Mouse (Mus musculus) ES-E14 (cell line): ENCODE results near the gene 2310039H08Rik. TPM values are rescaled to one million over a fixed set of nuclear protein-coding genes. Genes with fewer than 3 reads are reported as not detected.

ENCODE experiments used
- DNase-seq: peaks from one replicate; pipeline ENCODE4 v3.0.0-alpha.2; 2013; ENCODE audit warnings: low read depth, low spot score
- H3K27ac ChIP-seq: 2 replicates; pipeline ENCODE4 v1.5.1; 2012; ENCODE audit warnings: low read depth, mild to moderate bottlenecking, low read length, moderate library complexity, mixed read lengths; ENCODE audit not compliant: poor library complexity, insufficient read depth, severe bottlenecking
- H3K36me3 ChIP-seq: 2 replicates; pipeline ENCODE4 v1.6.1; 2012; ENCODE audit warnings: mild to moderate bottlenecking, low read length, moderate library complexity, mixed read lengths; ENCODE audit not compliant: control insufficient read depth, poor library complexity, insufficient read depth, severe bottlenecking
- H3K4me1 ChIP-seq, 2 experiments: fragments of 150-350 bp in 1 of 2; sonication (generic) in 1 of 2; 2 replicates each; pipeline ENCODE4 v1.6.1; 2012; ENCODE audit warnings: low read length in 2 of 2, mild to moderate bottlenecking in 1 of 2, mixed read lengths in 1 of 2; ENCODE audit not compliant: control insufficient read depth in 2 of 2, insufficient read depth in 2 of 2, poor library complexity in 1 of 2
- H3K4me3 ChIP-seq, 2 experiments: fragments of 150-350 bp in 1 of 2; sonication (generic) in 1 of 2; 2 replicates each; pipeline ENCODE4 v1.5.1; 2012; ENCODE audit warnings: low read length in 2 of 2, low read depth in 1 of 2, mild to moderate bottlenecking in 1 of 2, mixed read lengths in 1 of 2; ENCODE audit not compliant: insufficient read depth in 1 of 2, poor library complexity in 1 of 2, severe bottlenecking in 1 of 2
- H3K9ac ChIP-seq: 2 replicates; pipeline ENCODE4 v1.6.1; 2012; ENCODE audit warnings: low read depth, mild to moderate bottlenecking, low read length, mixed read lengths; ENCODE audit not compliant: poor library complexity, insufficient read depth, severe bottlenecking
- H3K9me3 ChIP-seq: fragments of 150-350 bp; sonication (generic); 2 replicates; pipeline ENCODE4 v1.6.1; 2012; ENCODE audit warnings: low read depth, mild to moderate bottlenecking, low read length; ENCODE audit not compliant: control insufficient read depth, insufficient read depth
- CHD2 ChIP-seq: IDR thresholded peaks from 2 replicates; pipeline ENCODE4 v1.6.1; 2014; ENCODE audit warnings: mild to moderate bottlenecking, low read depth, low read length, inconsistent platforms
- HCFC1 ChIP-seq: IDR thresholded peaks from 2 replicates; pipeline ENCODE4 v1.6.1; 2012; ENCODE audit warnings: low read length, inconsistent platforms, borderline replicate concordance; ENCODE audit not compliant: insufficient read depth
- MAFK ChIP-seq: IDR thresholded peaks from 2 replicates; pipeline ENCODE4 v1.6.1; 2014; ENCODE audit warnings: mild to moderate bottlenecking, low read depth, low read length, inconsistent platforms; ENCODE audit not compliant: insufficient read depth
- ZC3H11A ChIP-seq: IDR thresholded peaks from 2 replicates; pipeline ENCODE4 v1.6.1; 2012; ENCODE audit warnings: low read depth, mild to moderate bottlenecking, inconsistent platforms, low read length, borderline replicate concordance
- ZNF384 ChIP-seq: IDR thresholded peaks from 2 replicates; pipeline ENCODE4 v1.6.1; 2012; ENCODE audit warnings: low read depth, low read length, inconsistent platforms
- in situ Hi-C, 2 experiments: fragments of 600-800 bp; cut with MboI; formaldehyde crosslinking; loops; one replicate each; pipeline ENCODE4 v1.15.1; 2025; ENCODE audit warnings: low sequenced_read_pairs in 2 of 2, inconsistent platforms in 1 of 2; ENCODE audit not compliant: unreplicated experiment in 2 of 2
- total RNA-seq: library from RNA; depleted of rRNA; stranded (reverse); fragments of 300-350 nt; gene quantifications from 2 replicates; pipeline ENCODE4 v1.2.3, GENCODE M21; 2012

The 2310039H08Rik gene
- total RNA-seq, 1 experiment, result 19.5 TPM

DNA sequence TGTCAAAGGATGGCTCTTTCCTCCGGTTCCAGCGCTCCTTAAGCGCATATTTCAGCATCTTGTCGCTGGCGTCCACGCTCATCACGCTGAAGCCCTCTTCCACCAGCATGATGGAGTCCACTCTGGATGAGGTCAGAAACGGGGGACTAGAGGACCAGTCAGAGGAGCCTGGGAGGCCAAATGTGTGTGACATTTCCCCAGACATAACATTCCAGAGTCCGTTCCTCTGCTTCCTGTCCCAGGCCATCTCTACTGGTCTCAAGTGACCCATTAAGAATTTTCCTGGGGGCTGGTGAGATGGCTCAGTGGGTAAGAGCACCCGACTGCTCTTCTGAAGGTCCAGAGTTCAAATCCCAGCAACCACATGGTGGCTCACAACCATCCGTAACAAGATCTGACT is 45.2 kb upstream of the 2310039H08Rik start:
- H3K36me3 ChIP-seq, result peaks cover 3% of the 10 kb centered on the region; the same call in 1 of the 2 replicates
- H3K4me1 ChIP-seq, result peaks cover 0 to 2% of the 10 kb centered on the region in 2 experiments; a peak in 2 of 4 replicates
- no peaks in the 10 kb centered on the region for H3K9me3 ChIP-seq
- H3K9ac ChIP-seq, result no peak overlapping the region
- TF ChIP-seq ZNF384, result no peak
- no peak for TF ChIP-seq MAFK
- TF ChIP-seq CHD2, result no peak
- no peak for TF ChIP-seq HCFC1
- TF ChIP-seq ZC3H11A, result no peak
- H3K4me3 ChIP-seq, result no peak overlapping the region
- in situ Hi-C loops, result no loop called here
- H3K27ac ChIP-seq, result no peak overlapping the region
- no peak for DNase-seq

DNA sequence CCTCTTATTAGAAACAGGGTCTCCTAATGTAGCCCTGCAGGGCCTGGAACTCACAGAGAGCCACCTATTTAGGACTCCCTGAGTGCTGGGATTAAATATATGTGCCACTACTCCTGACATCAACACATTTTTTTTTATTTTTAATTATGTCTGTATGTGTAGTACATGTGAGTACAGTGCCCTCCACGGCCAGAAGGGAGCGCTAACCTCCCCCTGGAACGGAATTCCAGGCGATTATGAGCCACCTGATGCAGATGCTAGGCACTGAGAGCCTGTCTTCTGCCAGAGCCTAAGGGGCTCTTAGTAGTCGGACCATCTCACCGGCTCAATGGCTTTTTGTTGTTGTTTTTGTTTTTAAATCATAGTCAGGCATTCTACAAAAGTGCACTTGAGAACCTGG is 44.4 kb upstream of the 2310039H08Rik start:
- H3K36me3 ChIP-seq, result peaks cover 3% of the 10 kb centered on the region; the same call in 1 of the 2 replicates
- H3K4me1 ChIP-seq, result peaks cover 0 to 2% of the 10 kb centered on the region in 2 experiments; a peak in 2 of 4 replicates
- peak overlapping the region in 1 of 2 experiments; percentile 86; a peak in 1 of 4 replicates for H3K4me3 ChIP-seq
- H3K27ac ChIP-seq, result no peak overlapping the region
- H3K9ac ChIP-seq, result no peak overlapping the region
- TF ChIP-seq ZNF384 (peak; percentile 42; the same call in 1 of the 2 replicates), MAFK (no peak)
- no peaks in the 10 kb centered on the region for H3K9me3 ChIP-seq
- in situ Hi-C loops, result no loop called here
- peak; percentile 79 for DNase-seq

DNA sequence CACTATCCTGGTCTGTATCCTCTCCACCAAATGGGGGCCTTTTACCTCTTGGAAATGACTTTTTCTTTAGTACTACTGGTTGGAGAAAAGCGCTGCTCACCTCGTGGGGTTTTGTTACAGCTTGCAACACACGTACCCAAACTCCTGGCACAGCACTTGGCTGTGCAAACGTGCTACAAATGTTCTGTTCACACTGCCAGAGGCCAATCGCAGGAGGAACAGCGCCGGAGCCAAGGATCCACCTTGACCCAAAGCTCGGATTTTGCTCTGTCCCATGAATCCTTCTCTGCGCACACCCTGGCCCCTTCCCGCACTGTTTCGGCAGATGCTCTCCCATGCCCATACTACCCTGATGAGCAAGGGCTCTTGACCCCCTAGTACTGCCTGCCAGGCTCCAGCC is 43.9 kb upstream of the 2310039H08Rik start:
- H3K36me3 ChIP-seq, result peaks cover 2% of the 10 kb centered on the region; the same call in 1 of the 2 replicates
- no peak for TF ChIP-seq ZC3H11A
- TF ChIP-seq MAFK, result no peak
- TF ChIP-seq ZNF384, result no peak
- no peak for TF ChIP-seq CHD2
- TF ChIP-seq HCFC1, result no peak
- no peaks in the 10 kb centered on the region for H3K9me3 ChIP-seq
- H3K4me3 ChIP-seq, result peak overlapping the region; percentile 61 to 86
- H3K4me1 ChIP-seq, result peaks cover 0 to 2% of the 10 kb centered on the region in 2 experiments; a peak in 2 of 4 replicates
- in situ Hi-C loops, result no loop called here
- peak overlapping the region; percentile 8; the same call in 1 of the 2 replicates for H3K9ac ChIP-seq
- DNase-seq, result no peak
- H3K27ac ChIP-seq, result no peak overlapping the region

DNA sequence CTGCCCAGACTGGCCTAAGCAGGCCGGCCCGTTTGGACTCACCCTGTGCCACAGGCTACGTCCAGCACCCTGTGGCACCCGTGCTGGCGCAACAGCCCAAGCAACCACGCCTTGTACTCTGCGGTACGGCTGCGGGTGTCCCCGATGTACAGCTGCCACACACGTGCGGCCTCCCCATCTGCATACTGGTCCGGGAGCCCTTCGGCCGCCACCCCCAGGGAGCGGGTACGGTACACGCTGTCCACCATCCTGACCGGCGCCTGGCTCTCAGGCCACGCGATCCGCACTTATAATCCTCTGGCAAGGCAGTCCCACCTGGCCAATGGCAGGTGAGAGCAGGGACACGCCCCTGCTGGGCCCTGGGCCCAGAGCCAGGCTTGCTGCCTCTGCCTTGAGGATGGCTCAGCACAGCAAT is 43.5 kb upstream of the 2310039H08Rik start, which contains the start of gene Gnmt:
Gene Gnmt (minus strand): TSS at position 265 of the 415 bp plus-strand sequence.
- Histone ChIP-seq H3K36me3 (no peaks in the 10 kb centered on the region; the same call in 1 of the 2 replicates), H3K4me1 (peaks cover 0 to 2% of the 10 kb centered on the region in 2 experiments; a peak in 2 of 4 replicates), H3K9me3 (no peaks in the 10 kb centered on the region), H3K4me3 (peak within 1 kb of the TSS; percentile 61 to 86), H3K27ac (no peak within 1 kb of the TSS), H3K9ac (peak within 1 kb of the TSS; percentile 8)
- TF ChIP-seq ZNF384, result no peak
- no peak for TF ChIP-seq HCFC1
- TF ChIP-seq CHD2, result no peak
- no peak for TF ChIP-seq MAFK
- TF ChIP-seq ZC3H11A, result no peak
- in situ Hi-C loops, result no loop called here
- DNase-seq, result no peak

DNA sequence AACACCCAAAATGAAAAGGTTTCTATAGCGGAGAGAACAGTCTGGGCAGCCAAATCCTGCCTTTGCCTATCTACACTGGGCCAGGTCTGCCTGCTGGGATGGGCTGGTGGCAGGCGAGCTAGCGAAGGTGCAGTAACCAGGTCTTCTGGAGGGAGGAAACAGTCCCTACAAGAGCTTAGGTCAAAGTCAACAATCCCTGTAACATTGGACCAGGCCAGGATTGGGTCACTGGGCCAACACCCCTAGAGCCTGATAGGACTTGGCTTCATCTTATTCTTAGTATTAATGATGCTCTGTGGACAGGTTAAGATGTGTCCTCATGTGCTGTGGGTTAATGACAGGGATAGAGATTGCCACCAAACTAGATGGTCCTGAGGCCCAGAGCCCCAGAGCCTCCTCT is 38.4 kb upstream of the 2310039H08Rik start:
- no peak overlapping the region for H3K9ac ChIP-seq
- no peak overlapping the region for H3K4me3 ChIP-seq
- no peaks in the 10 kb centered on the region for H3K9me3 ChIP-seq
- TF ChIP-seq ZNF384 (no peak), MAFK (no peak), CHD2 (no peak), ZC3H11A (no peak), HCFC1 (no peak)
- H3K36me3 ChIP-seq, result peaks cover 4% of the 10 kb centered on the region; the same call in 1 of the 2 replicates
- in situ Hi-C loops, result no loop called here
- H3K27ac ChIP-seq, result no peak overlapping the region
- H3K4me1 ChIP-seq, result peaks cover 2 to 3% of the 10 kb centered on the region in 2 experiments; a peak in 2 of 4 replicates
- DNase-seq, result no peak
